Mouse (Mus musculus) kidney, postnatal 10 days (tissue): ENCODE data around the gene Yipf4.

ENCODE experiments used
- DNase-seq: peaks from one replicate; pipeline ENCODE4 v3.0.0; 2021; ENCODE audit warnings: mixed read lengths

The Yipf4 gene

DNA sequence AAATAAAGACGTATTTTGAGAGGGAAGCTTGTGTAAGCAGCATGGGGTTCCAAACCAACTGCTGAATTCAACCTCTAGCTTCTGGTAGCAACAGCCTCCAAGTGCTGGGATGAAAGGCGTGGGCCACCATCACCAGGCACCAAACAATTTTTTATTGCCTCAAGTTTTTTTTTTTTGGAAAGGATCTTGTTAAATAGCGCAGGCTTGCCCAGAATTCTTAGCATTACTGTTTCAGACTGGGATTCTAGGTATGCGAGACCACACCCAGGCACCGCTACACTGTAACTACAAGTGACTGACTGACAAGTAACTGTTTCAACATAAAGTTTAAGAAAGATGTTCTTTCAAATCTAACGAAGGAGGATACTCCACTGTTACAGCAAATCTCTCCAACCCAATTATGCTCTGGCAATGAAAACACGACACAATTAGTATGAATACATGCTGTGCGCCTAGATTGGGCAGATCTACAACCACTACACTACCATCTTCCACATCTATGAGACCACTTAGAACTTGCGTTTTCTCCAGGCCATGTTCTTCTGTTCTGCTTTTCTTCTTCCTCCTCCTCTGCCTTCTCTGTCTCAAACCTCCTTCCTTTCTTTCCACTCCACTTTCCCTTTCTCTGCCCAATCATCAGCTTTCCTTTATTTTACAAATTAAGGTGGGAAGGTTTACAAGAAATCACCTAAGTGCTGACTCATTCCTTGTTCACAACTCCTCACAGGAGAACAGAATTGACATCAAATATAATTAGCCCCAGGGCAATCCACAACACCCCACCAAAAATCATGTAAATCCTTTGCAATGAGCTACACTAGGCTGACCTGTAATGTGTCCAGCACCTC, 37.7 kb downstream of the Yipf4 start:
- no peak for DNase-seq

GRCm38 (mm10) chr17:74527729-74528607, 38.7 kb downstream of the Yipf4 start, which contains the start of gene Birc6:
TSS of gene Birc6 (plus strand) at chr17:74528295.
- peak; percentile 100 for DNase-seq

DNA sequence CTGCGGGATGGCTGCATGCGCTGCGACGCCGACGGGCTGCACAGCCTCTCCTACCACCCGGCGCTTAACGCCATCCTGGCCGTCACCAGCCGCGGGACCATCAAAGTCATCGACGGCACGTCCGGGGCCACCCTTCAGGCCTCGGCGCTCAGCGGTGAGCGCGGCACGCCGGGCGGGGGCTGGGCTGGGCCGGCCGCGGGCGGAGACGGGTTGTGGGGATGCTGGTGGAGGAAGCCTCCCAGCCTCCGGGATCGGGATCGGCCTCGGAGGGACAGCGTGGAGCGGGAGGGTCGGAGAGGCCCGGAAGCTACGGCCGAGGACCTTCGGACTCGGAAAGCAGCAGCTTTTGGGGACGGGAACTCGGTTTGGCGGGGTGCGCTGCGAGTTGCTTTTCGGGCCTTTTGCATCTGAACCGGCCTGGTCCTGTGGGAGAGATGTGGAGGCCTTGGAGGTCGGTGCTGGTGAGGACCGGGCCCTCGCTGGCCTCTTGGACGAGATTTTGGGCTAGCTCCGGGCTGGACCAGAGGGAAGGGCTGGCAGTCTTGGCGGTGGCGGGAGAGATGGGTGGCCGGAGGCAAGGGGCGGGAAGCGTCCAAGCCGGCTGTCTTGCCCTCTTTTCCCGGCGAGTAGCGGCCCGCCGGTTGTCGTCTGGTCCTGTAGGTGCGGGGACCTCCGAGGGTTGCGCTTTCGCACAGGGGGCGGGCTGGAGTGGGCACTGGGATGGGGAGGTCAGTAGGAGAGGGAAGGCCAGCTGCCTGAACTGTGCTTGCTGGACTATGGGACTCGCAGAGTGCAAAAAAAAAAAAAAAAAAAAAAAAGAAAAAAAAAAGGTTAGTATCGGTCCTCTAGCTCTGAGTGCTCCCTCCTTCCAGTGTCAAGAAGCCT, 39.6 kb downstream of the Yipf4 start:
- DNase-seq, result peak; percentile 64

GRCm38 (mm10) chr17:74529533-74529824, 40.2 kb downstream of the Yipf4 start:
- DNase-seq, result peak; percentile 12

DNA sequence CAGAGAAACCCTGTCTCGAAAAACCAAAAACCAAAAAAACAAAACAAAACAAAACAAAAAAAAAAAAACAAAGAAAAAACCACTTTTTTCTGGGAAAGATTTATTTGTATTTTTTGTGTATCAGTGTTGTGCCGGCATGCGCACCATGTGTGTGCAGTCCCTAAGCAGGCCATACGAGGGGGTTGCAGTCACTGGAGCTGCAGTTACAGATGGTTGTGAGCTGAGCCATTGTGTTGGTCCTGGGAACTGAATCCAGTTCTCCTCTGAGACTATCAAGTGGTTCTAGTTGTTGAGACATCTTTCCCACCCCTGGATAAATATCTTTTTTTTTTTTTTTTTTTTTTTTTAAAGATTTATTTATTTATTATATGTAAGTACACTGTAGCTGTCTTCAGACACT, 45.7 kb downstream of the Yipf4 start:
- DNase-seq, result no peak

- no peak for DNase-seq
These were observed 48.2 kb downstream of the Yipf4 start for GRCm38 (mm10) chr17:74537526-74537925.

- no peak for DNase-seq
These were observed 54.3 kb downstream of the Yipf4 start for GRCm38 (mm10) chr17:74543615-74544014.
